Mouse (Mus musculus) cerebellum, adult 9-11 months (tissue): ENCODE results near the gene Gpr18.
"Not testable (repeated sequence)": the region's sequence is repeated elsewhere in the genome, so short reads cannot be mapped to it uniquely, and the experiment has no call there.

ENCODE experiments used
- DNase-seq: peaks from one replicate; pipeline ENCODE4 v3.0.0; 2022

Gpr18 gene

DNA sequence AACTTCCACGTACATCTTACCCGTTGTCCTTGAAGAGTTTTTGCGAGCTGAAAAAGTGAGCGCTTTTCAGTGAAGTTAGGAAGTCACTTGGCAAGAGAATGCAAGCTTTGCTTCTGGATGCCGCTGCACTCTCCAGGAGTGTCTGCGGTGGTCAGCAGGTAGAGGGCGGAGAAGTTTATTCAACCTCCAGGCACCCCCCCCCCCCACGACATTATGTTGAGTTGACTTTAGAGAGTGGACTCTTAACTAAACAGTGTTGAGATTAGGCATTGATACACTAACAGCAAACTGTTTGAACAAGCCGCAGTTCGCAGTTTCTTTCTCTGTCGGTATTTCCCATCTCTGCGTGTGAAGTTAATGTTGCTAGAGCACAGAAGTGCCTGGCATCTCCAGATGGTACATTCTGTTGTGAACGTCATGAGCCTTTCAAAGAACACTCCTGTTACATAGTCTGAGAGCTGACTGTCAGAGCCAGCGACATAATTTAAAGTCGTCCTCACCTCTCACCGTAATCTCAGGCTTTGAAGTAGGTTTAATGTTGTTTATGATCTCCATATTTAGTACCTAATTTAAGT lies 36.2 kb downstream of the Gpr18 start:
- no peak for DNase-seq

DNA sequence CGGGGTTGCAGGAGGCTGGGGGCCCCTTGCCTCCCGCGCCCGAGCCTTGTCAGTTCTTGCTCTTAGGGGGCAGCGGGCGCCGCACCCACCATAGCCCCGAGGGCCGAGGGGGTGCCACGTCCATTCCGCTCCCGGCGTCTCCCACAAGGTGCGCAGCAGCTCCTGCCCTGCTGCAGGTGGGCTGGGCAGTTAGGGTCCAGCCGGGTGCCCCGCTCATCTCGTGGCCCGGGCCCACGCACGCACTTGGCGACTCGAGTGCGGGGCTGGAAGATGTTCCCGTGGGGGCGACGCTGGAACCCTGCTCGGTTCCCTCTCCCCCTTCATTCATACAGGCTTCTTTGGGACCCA lies 36.7 kb downstream of the Gpr18 start:
- DNase-seq = no peak

DNA sequence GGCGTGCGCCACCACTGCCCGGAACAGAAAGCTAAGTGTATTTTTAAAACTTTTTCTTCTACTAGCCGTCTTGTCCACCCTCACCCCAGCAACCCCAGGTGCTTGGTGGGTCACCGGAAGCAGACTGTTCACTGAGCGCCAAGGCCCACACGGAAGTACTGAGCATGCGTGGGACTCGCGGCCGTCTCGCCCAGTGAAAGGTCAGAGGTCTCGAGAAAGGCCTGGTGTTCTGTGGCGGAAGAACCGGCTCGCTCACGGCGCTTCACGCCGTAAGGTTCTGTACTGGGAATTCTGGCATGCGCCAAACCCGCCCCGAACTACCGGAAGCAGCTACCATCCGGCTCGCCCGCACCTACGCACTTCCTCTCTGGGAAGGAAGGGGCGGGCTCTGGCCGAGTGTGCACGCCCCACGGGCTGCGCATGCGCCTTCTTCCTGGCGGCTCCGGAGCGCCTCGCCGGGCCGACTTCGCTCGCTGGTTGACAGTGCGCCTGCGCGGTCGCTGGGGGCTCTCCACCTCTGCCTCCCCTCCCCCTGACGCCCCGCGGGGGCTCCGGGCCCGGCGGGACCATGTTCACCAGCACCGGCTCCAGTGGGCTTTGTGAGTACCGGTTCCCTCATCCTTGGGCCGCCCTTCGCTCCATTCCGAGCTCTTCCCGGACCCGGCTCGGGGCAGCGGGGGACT lies 37.3 kb downstream of the Gpr18 start, which contains the start of gene Ubac2:
Ubac2 (plus strand) TSS at position 445 of the 683 bp plus-strand sequence.
- peak; percentile 99 for DNase-seq

DNA sequence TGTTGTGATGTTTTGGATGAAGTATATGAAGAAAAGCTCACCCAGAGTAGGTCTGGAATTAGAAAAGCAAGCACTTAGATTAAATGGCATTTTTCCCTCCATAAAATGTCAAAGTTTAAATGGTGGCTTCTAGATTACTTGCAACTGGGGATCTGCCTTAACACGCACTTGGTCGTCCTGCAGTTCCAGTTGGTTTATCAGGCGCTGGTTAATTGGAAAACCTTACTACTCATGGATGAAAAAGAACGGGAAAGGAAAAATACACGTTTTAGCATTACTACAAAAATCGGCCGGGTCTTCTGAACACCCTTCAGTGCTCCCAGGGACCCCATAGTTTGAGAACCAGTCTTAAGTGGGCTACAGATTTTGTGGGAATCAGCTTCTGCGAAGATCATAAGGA lies 37.9 kb downstream of the Gpr18 start:
- DNase-seq = peak; percentile 20

- DNase-seq = no peak
These were observed 38.7 kb downstream of the Gpr18 start for GRCm38 (mm10) chr14:121876860-121877259.

GRCm38 (mm10) chr14:121876190-121876589 lies 39.4 kb downstream of the Gpr18 start:
- DNase-seq = not testable (repeated sequence)

DNA sequence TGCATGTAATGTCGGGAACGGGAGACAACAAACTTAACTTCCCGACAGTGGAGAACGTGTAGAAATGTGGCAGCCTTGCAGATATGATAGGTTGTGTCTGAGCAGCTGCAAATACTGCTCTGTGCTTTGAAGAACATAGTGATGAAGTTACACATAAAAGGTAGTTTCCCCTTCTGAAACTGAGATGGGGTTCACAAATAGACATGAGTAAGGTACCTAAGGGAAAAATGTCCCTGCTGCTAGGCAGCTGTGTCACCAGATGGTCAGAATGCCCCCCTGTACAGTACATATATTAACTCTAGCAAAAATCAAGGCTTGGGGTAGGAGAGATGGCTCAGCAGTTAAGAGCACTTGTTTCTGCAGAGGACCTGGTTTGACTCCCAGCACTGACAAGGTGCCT lies 41.9 kb downstream of the Gpr18 start:
- no peak for DNase-seq

GRCm38 (mm10) chr14:121873172-121873571 lies 42.4 kb downstream of the Gpr18 start:
- no peak for DNase-seq

DNA sequence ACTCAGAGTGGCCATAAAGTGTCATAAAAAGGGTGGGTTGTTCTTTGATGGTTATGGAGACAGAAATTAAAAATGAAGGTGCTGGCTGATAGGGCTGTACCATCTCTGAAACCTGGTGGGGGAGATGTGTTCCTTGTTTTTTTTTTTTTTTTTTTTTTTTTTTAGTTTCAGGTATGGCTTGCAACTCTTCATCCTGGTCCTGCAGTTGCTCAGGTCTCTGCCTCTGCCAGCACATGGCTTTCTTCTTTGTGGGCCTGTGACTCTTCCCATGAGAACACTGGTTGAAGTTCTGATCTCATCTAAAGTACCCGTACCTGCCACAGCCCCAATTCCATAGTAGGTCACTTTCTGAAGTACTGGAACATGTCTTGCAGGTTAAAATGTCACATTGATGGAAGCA lies 42.8 kb downstream of the Gpr18 start:
- no peak for DNase-seq

DNA sequence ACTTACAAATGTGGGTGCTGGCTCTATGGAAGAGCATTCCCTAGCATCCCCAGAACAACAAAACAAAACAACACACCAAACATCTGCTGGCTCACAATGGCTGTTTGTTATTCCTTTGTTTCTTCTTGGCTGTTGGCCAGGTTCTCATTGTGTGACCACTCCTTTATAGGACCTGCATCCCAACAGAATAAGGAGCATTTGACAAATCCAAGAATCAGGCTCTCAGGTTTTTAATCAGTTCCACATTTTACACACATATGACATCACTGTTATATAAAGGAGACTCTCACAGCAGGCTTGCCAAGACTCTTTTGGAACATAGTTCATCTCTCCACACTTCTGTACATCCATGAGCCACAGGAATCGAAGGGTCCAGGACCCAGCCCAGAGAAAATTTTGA lies 46.5 kb downstream of the Gpr18 start:
- DNase-seq = no peak

DNA sequence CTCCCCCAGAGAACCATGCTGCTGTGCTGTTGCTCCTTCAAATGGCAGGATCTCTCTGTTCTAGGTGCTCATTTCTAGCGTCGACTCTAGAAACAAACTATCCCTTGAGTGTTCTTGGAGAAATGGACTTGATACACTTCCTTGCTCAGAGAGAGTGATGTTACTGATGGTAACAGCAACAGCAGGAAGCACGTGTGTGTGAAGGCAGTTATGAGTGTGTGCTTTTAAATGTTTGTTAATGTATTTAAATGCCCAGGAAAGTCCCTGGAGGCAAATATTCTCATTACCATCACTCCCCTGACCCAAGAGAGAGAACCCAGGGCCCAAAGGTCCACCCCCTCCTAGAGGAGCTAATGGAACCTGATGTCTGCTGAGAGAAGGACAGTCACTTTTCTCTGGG lies 49.0 kb downstream of the Gpr18 start:
- DNase-seq = no peak

- peak; percentile 57 for DNase-seq
These were observed 50.4 kb downstream of the Gpr18 start for GRCm38 (mm10) chr14:121865162-121865561.
